Mouse (Mus musculus) brain, adult 2 months (tissue): ENCODE data around the gene Myo1c.

Experiments
- DNase-seq: peaks from one replicate; pipeline ENCODE4 v3.0.0; 2011; ENCODE audit warnings: low read depth, low spot score

The Myo1c gene

DNA sequence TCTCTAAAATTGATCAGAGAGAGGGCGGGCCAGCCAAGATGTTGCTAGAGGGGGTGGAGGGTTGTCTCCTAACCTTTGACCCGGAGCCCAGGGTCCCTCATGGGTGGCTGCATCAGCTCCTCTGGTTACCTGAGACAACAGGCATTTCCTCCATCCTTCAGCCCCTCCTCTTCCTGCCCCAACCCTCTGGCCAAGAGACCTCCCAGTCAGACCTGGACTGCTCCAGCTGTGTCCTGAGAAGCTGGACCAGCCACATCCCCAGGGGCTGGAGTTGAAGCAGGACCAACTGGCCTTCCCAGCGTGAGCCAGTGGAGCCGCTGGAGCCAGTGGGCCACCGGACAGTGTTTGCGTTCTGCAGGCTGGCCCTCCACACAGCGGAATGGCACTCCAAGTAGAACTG is at the start of gene Myo1c:
Myo1c (plus strand) TSS at position 194 of the 400 bp plus-strand sequence.
- DNase-seq: no peak

DNA sequence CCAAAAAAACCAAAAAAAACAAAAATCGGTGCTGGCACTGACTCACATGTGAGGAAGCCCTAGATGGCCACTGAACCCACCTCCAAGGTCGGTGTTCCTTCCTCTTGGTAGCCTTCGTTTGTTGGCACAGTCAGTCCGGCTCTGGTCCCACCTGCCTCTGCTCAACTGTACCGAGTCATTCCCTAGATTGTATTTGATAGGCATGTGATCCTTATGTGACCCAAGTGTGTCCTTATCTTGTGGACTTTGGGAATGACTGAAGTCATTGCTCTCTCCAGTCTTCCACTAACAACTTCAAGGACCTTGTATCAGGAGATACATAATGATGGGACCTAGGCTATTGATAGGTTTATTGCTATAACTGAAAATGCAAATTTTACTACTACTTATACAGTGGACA is 45.5 kb upstream of the Myo1c start:
- no peak for DNase-seq

DNA sequence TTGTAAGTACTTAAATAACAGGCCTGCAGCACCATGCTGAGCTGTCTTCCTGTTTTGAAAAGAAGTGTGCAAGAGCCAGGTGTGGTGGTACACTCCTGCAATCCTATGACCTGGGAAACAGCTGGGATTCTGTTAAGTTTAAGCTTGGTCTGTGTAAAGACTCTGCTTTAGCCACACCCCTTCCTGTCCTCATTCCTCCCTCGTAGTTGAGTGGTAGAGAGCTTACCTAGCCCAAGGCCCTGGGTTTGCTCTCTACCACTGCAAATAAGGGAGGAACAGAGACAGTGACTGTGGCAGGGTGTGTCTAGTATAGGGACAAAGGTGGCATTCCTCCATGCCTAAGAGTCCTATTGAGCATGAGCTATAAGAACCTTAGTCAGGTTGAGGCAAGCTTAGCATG is 45.0 kb upstream of the Myo1c start:
- DNase-seq: no peak

DNA sequence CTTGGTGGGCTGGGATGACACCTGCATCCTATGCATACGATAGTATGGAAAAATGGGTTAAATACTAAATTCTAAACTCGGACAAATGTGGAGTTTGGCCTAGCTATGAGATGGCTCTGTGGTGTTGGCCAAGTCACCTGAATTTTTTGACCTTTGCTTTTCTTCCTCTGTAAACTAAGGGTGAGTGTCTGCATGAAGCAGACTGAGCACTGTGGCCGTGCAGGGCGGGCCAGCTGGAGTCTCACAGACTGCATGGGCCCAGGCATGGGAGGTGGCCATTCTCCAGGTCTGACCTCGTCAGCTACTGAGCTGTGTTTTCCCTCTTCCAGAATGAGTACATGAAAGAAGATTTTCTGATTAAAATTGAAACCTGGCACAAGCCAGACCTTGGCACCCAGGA is 41.5 kb upstream of the Myo1c start:
- no peak for DNase-seq

DNA sequence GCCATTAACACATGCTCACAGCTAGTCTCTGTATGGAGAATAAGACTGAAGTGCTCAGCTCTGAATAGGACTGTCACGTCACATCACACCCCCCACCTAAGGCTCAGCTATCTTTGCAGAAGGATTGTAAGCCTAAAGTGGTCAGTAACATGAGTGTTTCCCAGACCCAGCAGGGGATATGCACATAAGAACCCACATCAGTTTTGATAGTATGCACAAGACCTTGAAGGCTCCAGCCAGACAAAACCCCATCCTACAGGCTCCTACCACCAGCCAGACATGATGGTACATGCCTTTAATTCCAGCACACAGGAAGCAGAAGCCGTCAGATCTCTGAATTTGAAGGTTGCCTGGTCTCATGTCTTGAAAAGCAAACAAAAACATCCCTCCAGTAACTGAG is 40.3 kb upstream of the Myo1c start:
- no peak for DNase-seq

DNA sequence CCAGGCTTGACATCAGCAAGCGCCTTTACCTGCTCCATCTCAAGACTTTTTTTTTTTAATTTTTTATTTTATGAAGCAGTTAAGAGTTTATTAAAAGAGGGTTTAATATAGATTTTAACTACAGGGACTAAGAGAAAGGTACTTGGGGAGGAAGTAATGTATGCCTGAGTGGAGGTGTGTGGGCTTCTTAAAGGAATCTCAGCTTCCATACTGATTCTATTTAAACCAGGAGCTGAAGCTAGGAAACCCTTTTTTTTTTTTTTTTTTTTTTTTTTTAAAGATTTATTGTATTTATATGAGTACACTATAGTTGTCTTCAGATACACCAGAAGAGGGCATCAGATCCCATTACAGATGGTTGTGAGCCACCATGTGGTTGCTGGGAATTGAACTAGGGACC is 35.5 kb upstream of the Myo1c start:
- no peak for DNase-seq

DNA sequence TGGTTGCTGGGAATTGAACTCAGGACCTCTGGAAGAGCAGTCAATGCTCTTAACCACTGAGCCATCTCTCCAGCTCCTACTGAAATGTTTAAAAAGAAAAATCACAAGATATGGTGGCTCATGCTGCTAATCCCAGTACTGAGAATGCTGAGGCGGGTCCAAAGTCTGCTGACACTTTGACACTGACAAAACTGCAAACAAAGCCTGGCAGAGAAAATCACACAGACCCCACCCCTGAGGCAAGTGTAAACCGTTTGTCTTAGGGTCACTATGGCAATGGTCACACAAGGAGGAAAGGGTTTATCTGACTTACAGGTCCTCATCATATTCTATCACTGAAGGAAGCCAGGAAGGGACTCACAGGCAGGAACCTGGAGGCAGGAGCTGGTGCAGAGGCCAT is 34.7 kb upstream of the Myo1c start:
- DNase-seq: no peak

DNA sequence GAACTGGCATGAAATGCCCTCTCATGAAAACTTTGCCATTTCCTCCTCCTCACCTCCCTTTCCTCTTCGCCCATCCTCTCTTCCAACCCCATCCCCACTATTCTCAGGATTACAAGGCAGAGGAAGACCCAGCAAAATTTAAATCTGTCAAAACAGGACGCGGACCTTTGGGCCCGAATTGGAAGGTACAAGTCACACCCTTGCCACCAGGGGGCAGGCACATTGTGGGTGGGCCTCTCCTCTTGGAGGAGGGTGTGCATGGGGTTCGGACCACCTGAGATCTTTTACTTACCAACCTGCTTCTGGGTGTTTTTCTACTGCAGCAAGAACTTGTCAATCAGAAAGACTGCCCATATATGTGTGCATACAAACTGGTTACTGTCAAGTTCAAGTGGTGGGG is 31.2 kb upstream of the Myo1c start:
- DNase-seq: no peak

DNA sequence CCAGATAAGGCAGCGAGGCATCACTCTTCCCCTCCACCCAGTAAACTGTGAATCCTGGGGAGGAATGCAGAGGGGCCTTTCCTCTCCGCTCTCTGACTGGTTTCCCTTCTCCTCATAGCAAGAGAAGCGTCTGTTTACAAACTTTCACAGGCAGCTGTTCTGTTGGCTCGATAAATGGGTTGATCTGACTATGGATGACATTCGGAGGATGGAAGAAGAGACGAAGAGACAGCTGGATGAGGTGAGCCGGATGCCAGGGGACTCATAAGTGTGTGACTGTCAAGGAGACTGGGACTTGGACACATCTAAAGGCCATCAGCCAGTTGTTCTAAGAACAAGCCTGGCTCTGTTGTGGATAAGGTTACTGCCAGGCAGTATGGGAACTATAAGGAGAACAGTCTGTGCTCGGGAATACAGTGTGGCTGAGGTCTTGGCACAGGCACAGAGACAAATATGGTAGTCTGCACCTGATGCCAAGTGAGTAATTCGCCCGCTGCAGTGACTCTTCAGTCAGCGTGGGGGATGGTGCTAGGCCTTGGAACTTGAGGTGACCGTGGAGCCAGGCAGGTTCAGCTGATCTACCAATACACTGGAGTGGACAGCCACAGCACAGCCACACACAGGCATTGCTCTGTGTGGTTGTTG is 30.0 kb upstream of the Myo1c start:
- peak; percentile 91 for DNase-seq

DNA sequence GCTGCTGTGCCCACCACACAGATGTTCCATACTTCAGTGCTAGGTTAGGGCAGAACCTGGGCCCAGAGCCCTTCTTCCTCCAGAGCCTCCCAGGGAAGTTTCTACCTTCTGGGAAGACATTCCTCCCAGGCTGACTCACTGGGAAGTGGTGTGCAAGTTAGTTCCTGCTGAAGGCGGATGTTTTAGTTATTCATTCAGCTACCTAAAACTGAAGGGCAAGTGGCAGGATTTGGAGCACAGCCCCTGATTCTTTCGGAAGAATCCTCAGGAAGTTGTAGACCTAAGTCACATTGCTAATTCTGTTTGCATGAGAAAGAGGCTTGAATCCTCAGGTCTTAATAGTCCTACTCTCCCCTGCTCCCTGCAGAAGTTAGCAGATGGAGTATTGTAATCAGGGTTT is 28.9 kb upstream of the Myo1c start:
- DNase-seq: peak; percentile 29

DNA sequence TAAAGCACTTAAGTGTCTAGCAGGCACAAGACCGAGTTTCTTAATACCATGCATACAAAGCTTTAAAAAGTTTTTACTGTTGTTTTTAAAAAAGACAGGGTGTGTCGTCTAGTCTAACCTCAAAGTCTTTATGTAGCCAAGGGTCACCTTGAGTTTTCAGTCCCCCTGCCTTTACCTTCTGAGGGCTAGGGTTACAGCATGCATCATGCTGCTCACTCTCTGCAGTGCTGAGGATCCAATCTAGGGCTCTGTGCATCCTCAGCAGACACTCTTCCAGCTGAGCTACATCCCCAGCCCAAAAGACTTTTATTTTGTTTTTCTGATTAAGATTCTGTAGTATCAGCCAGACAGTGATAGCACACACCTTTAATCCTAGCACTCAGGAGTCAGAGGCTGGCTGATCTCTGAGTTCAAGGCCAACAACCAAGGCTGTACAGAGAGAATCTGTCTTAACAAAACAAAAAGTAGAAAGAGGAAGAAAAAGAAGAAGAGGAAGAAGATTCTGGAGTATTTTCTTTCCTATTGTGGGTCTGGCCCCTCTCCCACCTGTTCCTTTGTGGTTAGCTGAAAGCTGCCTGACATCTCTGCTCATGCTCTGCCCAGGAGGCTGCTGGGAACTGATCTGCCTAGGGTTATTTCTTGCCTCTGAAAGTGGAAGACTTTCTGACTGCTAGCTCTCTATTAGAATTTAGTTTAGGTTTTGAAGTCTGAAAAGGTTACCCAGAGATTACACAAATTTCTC is 27.5 kb upstream of the Myo1c start:
- DNase-seq: no peak

DNA sequence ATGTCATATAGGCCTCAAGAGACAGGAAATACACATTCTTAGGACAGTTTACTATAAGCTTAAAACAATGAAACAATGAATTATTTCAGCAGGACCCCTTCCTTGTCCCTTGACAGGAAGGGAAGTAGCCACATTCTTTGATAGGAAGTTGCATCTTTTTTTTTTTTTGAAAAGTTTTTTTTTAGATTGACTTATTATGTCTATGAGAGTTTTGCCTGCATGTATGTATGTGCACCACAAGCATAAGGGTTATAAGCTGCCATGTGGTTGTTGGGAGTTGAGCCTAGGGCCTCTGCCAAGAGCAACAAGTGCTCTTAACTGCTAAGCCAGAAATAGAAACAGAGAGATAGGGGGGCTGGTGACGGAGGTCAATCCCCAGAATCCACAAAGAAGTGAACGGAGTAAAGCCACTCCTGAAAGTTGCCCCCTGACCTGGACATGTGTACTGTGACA is 26.2 kb upstream of the Myo1c start:
- DNase-seq: no peak

DNA sequence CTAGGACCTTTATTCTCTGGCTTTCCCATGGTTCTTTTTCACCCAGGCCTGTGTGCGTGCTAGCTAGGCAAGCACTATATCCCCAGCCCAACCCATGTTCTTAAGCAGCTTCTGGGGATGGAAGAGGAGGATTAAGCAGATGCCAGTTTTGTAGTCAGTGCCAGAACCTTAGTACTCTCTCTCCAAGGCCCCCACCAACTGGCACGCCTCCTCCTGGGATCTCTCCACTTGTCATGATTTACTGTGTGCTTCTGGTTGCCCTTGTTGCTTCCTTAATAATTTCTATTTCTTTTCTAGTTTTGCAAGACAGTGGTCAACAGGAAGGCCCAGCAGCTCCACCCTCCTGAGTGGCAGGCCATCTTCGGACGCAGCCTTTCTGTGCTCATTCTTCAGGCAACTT is 24.5 kb upstream of the Myo1c start:
- peak; percentile 78 for DNase-seq

DNA sequence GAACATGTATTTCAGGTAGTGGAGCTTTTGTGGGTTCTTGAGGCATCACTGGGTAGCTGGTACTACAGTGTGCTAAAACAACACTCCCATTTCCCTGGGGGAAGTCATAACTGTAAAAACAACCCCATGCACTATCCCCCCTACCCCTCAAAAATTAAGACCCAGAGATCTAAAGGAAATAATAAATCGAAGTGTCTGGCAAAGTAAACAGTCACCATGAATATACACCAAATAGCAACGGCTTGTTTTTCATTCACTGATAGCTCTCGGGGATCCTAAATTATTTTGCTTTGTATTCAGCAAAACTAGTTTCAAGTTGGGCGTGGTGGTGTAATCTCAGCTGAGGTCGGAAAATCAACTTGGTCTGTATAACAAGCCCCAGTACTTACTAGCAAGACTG is 20.2 kb upstream of the Myo1c start:
- DNase-seq: no peak

DNA sequence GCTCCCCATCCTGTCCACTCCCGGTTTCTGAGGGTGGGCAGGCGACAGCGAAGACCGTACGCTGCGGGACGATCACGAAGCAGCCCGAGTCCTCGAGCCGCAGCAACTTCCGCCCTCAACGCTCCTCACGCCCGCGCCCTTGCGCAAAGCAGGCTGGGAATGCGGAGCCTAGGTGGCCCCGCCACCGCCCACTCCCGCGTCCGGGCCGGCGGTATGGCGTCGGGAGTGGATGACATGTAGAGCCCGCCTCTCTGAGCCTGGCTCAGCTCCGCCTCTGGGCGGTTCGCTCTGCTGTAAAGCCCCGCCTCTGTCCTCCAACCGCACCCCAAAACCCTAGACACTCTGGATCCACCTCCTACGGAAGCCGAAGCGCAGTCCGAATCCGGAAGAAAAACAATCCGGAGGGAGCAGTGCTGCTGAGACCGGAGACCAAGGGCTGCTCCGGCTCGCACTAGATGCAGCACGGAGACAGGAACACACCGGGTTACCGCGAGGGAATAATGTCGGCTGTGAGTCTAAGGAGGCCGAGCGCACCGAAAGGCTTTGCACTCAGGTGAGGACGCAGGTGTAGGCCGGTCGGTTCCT is 19.6 kb upstream of the Myo1c start, which contains the start of gene Inpp5k:
Inpp5k (plus strand) TSS at position 344 of the 585 bp plus-strand sequence.
- peak; percentile 100 for DNase-seq

DNA sequence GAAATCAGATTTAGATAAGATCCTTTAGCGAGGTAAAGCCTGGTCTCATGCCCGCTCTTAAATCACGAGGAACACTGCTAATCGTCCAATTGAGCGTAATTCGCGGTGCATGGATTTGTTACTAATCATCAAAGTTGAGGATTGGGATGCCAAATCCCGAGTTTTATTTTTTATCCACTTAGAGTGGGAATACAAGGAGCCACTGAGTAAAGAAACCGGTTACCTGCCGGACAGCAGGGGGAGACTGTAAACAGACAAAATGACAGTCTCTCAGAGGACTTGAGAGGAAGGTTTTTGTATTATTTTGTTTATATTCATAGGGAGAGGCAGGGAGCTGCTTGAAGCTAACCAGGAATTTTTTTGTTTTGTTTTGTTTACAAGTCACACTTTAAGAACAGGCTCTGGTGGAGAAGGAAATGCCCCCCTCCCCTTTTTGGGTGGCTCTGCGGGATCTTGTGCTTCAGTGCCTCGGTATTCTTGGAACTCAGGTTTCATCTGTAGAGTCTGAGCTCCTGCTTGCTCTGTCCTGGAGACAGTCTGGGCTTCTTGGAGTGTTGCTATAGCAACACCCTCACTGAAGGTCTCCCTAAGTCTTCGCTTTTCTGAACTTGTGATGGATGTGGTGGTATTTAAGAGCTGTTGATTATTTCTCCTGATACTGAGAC is 18.6 kb upstream of the Myo1c start:
- DNase-seq: peak; percentile 63

DNA sequence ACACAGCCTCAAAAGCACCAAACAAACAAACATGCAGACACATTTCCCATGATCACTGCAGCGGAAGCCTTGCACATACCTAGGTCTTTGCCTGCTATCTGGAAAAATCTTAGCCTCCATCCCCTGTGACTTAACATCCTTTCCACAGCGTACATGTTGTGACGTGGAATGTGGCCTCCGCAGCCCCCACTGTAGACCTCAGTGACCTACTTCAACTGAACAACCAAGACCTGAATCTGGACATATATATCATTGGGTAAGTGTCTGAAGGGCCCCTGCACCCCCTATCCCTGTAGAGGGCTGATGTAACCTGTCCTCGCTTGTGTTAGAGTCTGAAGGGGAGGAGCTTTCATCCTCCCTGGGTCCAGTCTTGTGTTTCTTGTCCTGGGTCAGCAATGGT is 17.4 kb upstream of the Myo1c start:
- no peak for DNase-seq

DNA sequence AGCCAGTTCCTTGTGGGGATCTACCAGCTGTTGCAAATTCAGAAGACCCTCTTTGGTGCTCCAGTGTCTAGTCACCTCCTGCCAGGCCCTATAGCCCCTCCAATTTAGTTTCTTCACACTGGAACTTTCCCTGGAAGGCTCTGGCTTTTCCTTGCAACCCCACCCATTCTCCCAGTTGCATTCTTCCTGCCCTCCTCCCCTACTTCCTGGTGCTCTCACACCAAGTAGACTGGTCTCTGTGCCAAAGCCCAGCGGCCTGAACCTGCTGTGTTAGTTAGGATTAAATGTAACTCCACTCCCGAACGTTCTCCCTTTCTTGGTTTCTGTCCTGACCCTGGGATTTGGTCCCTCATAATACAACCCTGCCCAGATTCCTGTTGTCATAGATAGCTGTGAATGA is 15.5 kb upstream of the Myo1c start:
- no peak for DNase-seq

DNA sequence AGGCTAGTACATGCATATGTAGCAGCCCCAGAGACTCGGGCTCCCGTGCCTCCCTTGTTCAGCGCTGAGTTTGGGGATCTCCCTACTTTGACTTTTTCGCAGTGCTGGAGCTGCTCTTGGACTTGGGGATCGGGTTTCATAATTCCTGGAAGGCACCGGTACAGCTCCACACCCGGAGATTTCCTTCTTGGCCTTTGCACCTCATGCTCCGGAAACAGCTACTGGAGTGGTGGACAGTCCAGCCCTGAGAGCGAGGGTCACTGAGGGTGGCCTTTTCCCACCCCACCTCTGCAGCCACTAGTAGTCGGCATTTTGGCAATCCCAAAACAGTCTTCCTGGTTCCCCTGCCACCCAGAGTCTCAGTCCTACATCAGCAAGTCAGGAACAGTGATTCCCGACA is 15.0 kb upstream of the Myo1c start:
- no peak for DNase-seq

DNA sequence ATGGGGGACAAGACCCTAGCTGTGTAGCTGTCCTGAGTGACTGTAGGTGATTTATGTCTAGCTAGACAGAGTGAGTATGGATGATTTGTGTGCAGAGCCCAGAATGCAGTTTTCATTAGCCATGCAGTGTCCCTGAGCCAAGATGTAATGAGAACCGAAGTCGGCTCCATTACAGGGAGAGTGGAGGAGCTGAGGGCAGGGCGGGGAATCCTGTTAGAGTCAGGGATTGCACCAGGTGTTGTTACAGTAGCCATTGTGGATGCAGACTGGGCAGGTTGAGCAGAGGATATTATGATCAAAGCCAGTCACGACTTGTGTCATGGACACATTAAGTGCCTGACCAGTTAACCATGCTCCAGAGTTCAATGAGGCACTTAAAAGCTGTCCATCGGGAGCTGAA is 7.0 kb upstream of the Myo1c start:
- no peak for DNase-seq

DNA sequence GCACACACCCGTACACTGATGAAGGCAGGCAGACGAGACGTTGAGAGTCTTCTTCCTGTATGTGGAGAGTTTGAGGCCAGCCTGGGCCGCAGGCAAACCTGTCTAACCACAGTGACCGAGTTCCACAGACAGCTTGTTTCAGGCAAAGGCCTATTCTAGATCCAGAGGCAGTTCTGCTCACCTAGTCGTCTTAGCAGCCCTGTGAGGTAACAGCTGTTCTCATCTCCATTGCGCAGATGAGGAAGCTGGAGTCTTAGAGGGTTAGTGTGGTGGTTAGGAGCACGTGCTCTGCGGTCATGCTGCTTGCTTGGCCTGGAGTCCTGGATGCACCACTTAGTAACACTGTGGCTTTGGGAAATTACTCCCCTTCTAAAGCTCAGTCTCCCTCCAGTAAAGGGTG is 5.6 kb upstream of the Myo1c start:
- DNase-seq: no peak

DNA sequence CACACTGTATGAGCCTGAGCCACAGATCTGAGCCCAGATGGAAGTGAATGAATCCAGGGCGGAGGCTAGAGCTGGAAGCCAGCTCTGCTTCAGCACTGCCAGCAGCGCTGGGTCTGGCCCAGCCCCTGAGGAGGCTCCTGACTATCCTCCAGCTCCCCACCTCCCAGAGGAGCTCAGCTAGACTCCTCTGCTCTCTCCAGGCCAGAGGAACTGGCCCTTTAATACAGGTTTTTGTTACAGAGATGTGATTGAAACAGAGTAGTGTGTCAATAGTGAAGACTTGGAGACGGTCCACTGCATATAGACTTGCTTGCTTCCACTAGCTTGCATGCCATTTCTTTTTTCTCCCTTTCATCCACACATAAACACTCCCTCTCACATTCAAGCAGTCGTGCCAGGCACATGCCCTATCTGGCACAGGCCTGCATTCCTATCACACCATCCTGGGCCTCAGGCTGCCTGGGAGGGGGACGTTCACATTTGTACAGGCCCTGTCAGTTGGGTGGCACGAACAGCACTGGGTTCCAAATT is 2.6 kb upstream of the Myo1c start:
- DNase-seq: peak; percentile 84
